8 mouse cellular contexts compared by ENCODE assay signal in genomic region chr5:75155741-75156553, GRCm38 (mm10). TPM values are rescaled to one million over a fixed set of nuclear protein-coding genes. Genes with fewer than 3 reads are reported as not detected.
DNase-seq lines count a peak whose midpoint lies in the region; ATAC-seq and TF ChIP-seq lines count a peak whose summit lies in the region.

No protein-coding gene starts in this region.

- H3K36me3 ChIP-seq in forebrain, embryonic 10.5 days (replicated peaks), result no peaks in the 10 kb centered on the region
- H3K36me3 ChIP-seq in heart, embryonic 15.5 days, result no peaks in the 10 kb centered on the region
- H3K36me3 ChIP-seq in liver, embryonic 14.5 days (replicated peaks; ENCODE audit: control insufficient read depth, insufficient read depth, low read depth), result no peaks in the 10 kb centered on the region
- H3K36me3 ChIP-seq in neural tube, embryonic 11.5 days (ENCODE audit: control insufficient read depth, insufficient read depth, low read length), result no peaks in the 10 kb centered on the region
- H3K36me3 ChIP-seq in stomach, embryonic 16.5 days (ENCODE audit: control insufficient read depth, insufficient read depth, low read length), result no peaks in the 10 kb centered on the region

- H3K9me3 ChIP-seq in forebrain, embryonic 10.5 days, result no peaks in the 10 kb centered on the region
- no peaks in the 10 kb centered on the region for H3K9me3 ChIP-seq in heart, embryonic 15.5 days (replicated peaks)
- no peaks in the 10 kb centered on the region for H3K9me3 ChIP-seq in liver, embryonic 14.5 days (ENCODE audit: control insufficient read depth, low read length)
- no peaks in the 10 kb centered on the region for H3K9me3 ChIP-seq in neural tube, embryonic 11.5 days (ENCODE audit: control insufficient read depth, low read length)
- H3K9me3 ChIP-seq in stomach, embryonic 16.5 days (replicated peaks; ENCODE audit: control insufficient read depth, low read length), result no peaks in the 10 kb centered on the region

- H3K27ac ChIP-seq in forebrain, embryonic 10.5 days, result peak overlapping the region; percentile 87
- H3K27ac ChIP-seq in heart, embryonic 15.5 days, result peak overlapping the region; percentile 49
- H3K27ac ChIP-seq in liver, embryonic 14.5 days, result no peak overlapping the region
- H3K27ac ChIP-seq in neural tube, embryonic 11.5 days (ENCODE audit: low read depth, low read length), result peak overlapping the region; percentile 39; the same call in 1 of the 2 replicates
- peak overlapping the region; percentile 84 for H3K27ac ChIP-seq in stomach, embryonic 16.5 days (ENCODE audit: low read length)

- peak; percentile 78 for TF ChIP-seq CTCF in brain, embryonic 14.5 days (IDR thresholded peaks at IDR 0.05; ENCODE audit: borderline replicate concordance, extremely low read depth, insufficient read depth, insufficient read length)
- TF ChIP-seq CTCF in liver, embryonic 14.5 days (IDR thresholded peaks at IDR 0.05; ENCODE audit: low read depth), result peak; percentile 78

- peak; percentile 80 for ATAC-seq in heart, embryonic 15.5 days (replicated peaks; ENCODE audit: insufficient number of reproducible peaks, insufficient read depth, low FRiP score, low read depth)
- peak; percentile 62; the same call in 1 of the 2 replicates for ATAC-seq in liver, embryonic 14.5 days (ENCODE audit: insufficient read depth)
- peak; percentile 88 for ATAC-seq in neural tube, embryonic 11.5 days (ENCODE audit: insufficient read depth, low FRiP score, low TSS enrichment)
- peak; percentile 79 for ATAC-seq in stomach, embryonic 16.5 days (ENCODE audit: insufficient read depth, low FRiP score)

- peak overlapping the region; percentile 59 for H3K4me3 ChIP-seq in forebrain, embryonic 10.5 days
- peak overlapping the region; percentile 55 for H3K4me3 ChIP-seq in heart, embryonic 15.5 days
- peak overlapping the region; percentile 28 to 31 for H3K4me3 ChIP-seq in liver, embryonic 14.5 days (ENCODE audit: insufficient read depth in 1 of 2, low read depth in 2 of 2, low read length in 2 of 2)
- peak overlapping the region; percentile 51 for H3K4me3 ChIP-seq in neural tube, embryonic 11.5 days (ENCODE audit: low read depth, low read length)
- peak overlapping the region; percentile 62 for H3K4me3 ChIP-seq in stomach, embryonic 16.5 days (replicated peaks; ENCODE audit: low read length)

- no peak for TF ChIP-seq EP300 in liver, embryonic 14.5 days (IDR thresholded peaks at IDR 0.05; ENCODE audit: low read depth)

- peaks cover 73% of the 10 kb centered on the region for H3K4me1 ChIP-seq in forebrain, embryonic 10.5 days
- H3K4me1 ChIP-seq in heart, embryonic 15.5 days (replicated peaks), result peaks cover 47% of the 10 kb centered on the region
- no peaks in the 10 kb centered on the region; a peak in 1 of 4 replicates for H3K4me1 ChIP-seq in liver, embryonic 14.5 days (replicated peaks; ENCODE audit: control insufficient read depth in 2 of 2, insufficient read depth in 2 of 2, low read length in 1 of 2)
- peaks cover 11% of the 10 kb centered on the region for H3K4me1 ChIP-seq in neural tube, embryonic 11.5 days (ENCODE audit: control insufficient read depth, insufficient read depth, low read length)
- H3K4me1 ChIP-seq in stomach, embryonic 16.5 days (ENCODE audit: control insufficient read depth, insufficient read depth, low read length), result peaks cover 6% of the 10 kb centered on the region; the same call in 1 of the 2 replicates

- peak; percentile 54 for DNase-seq in CD4-positive helper T cell, adult 2 months (ENCODE audit: low read depth, low spot score)
- DNase-seq in brain, embryonic 14.5 days (ENCODE audit: low read depth), result peak; percentile 90
- DNase-seq in forebrain, embryonic 10.5 days (ENCODE audit: extremely low spot score, low spot score), result peak; percentile 85
- DNase-seq in kidney, postnatal 10 days, result peak; percentile 93
- peak; percentile 19 to 24 (median 19) for DNase-seq in liver, embryonic 14.5 days (ENCODE audit: low read depth in 3 of 3, low spot score in 3 of 3)
- DNase-seq in neural tube, embryonic 11.5 days (ENCODE audit: low spot score), result peak; percentile 90

- WGBS in forebrain, embryonic 10.5 days, result under 1% methylated on average over 51 of the region's 52 CpGs
- WGBS in heart, embryonic 15.5 days, result under 1% methylated on average over 52 of the region's 52 CpGs
- WGBS in liver, embryonic 14.5 days (ENCODE audit: insufficient replicate concordance), result 1% methylated on average over 52 of the region's 52 CpGs
- under 1% methylated on average over 48 of the region's 52 CpGs for WGBS in neural tube, embryonic 11.5 days
- under 1% methylated on average over 52 of the region's 52 CpGs for WGBS in stomach, embryonic 16.5 days

- no peak for TF ChIP-seq POLR2A in brain, embryonic 14.5 days (IDR thresholded peaks at IDR 0.05; ENCODE audit: borderline replicate concordance, extremely low read depth, insufficient read depth, insufficient read length, poor library complexity, severe bottlenecking)

- H3K9ac ChIP-seq in heart, embryonic 15.5 days, result peak overlapping the region; percentile 50
- no peak overlapping the region for H3K9ac ChIP-seq in liver, embryonic 14.5 days (replicated peaks)
- H3K9ac ChIP-seq in neural tube, embryonic 11.5 days (ENCODE audit: low read length), result peak overlapping the region; percentile 58
- peak overlapping the region; percentile 69 for H3K9ac ChIP-seq in stomach, embryonic 16.5 days (ENCODE audit: low read length)

- H3K4me2 ChIP-seq in heart, embryonic 15.5 days, result peak overlapping the region; percentile 92
- H3K4me2 ChIP-seq in liver, embryonic 14.5 days (ENCODE audit: low read depth), result peak overlapping the region; percentile 51
- peak overlapping the region; percentile 90 for H3K4me2 ChIP-seq in neural tube, embryonic 11.5 days (ENCODE audit: low read depth)
- peak overlapping the region; percentile 87 for H3K4me2 ChIP-seq in stomach, embryonic 16.5 days (ENCODE audit: low read depth, low read length)

- peaks cover 94% of the 10 kb centered on the region for H3K27me3 ChIP-seq in forebrain, embryonic 10.5 days (ENCODE audit: poor library complexity, severe bottlenecking)
- peaks cover 40% of the 10 kb centered on the region for H3K27me3 ChIP-seq in heart, embryonic 15.5 days
- peaks cover 56% of the 10 kb centered on the region for H3K27me3 ChIP-seq in liver, embryonic 14.5 days (ENCODE audit: control insufficient read depth, insufficient read depth, low read length)
- peaks cover 45% of the 10 kb centered on the region for H3K27me3 ChIP-seq in neural tube, embryonic 11.5 days (ENCODE audit: control insufficient read depth, insufficient read depth, low read length)
- H3K27me3 ChIP-seq in stomach, embryonic 16.5 days (ENCODE audit: control insufficient read depth, insufficient read depth, low read length), result peaks cover 11% of the 10 kb centered on the region; the same call in 1 of the 2 replicates

RNA-seq across cellular contexts. Expression of gene Pdgfra, which starts 3.9 kb away (rescaled TPM):
- polyA plus RNA-seq in brain, embryonic 14.5 days (2012; rRNA removed), result 7.2 and 16.3 TPM in 2 replicates
- polyA plus RNA-seq in forebrain, embryonic 10.5 days (2016; fragmentation: Nextera tagmentation; extraction: Ambion mirVana), result 20.2 and 23.5 TPM in 2 replicates
- polyA plus RNA-seq in heart, embryonic 15.5 days (2015; fragmentation: Nextera tagmentation; extraction: Ambion mirVana), result 14.7 and 19.0 TPM in 2 replicates
- polyA plus RNA-seq in liver, embryonic 14.5 days (2012; rRNA removed), result 0.86 and 1.6 TPM in 2 replicates
- 1.2 and 1.8 TPM in 2 replicates for polyA plus RNA-seq in liver, embryonic 14.5 days (2014; fragmentation: Nextera tagmentation; extraction: Ambion mirVana)
- polyA plus RNA-seq in neural tube, embryonic 11.5 days (2014; fragmentation: Nextera tagmentation; extraction: Ambion mirVana), result 39.6 and 43.2 TPM in 2 replicates
- 38.7 and 39.5 TPM in 2 replicates for polyA plus RNA-seq in stomach, embryonic 16.5 days (2015; fragmentation: Nextera tagmentation; extraction: Ambion mirVana)

Comparison
In these comparisons a context has a peak if more than half of its experiments do, and no peak if none do; other contexts are left out.
1. DNase-seq: peak in every context shown above with its lines; median percentile 93 in kidney, postnatal 10 days; 90 in brain, embryonic 14.5 days; 90 in neural tube, embryonic 11.5 days; 85 in forebrain, embryonic 10.5 days; 54 in CD4-positive helper T cell, adult 2 months; 19 in liver, embryonic 14.5 days.